Mouse (Mus musculus) gastrocnemius, postnatal 4 days (tissue): Measurements from ENCODE around the gene Tia1. TPM values are rescaled to one million over a fixed set of nuclear protein-coding genes. Genes with fewer than 3 reads are reported as not detected.
"Not testable (repeated sequence)": the region's sequence is repeated elsewhere in the genome, so short reads cannot be mapped to it uniquely, and the experiment has no call there.

Experiments
- DNase-seq, 2 experiments: peaks; one replicate each; pipeline ENCODE4 v3.0.0; 2021 to 2022; ENCODE audit warnings: low spot score in 2 of 2, mixed read lengths in 2 of 2
- long read RNA-seq, 2 experiments: library from polyadenylated mRNA; stranded (forward); transcript quantifications; one replicate each; pipeline ENCODE4 v2.0.0; 2021
- total RNA-seq, 2 experiments: library from RNA; stranded (reverse); gene quantifications; 2 replicates each; pipeline ENCODE4 v1.2.3; 2021

Gene Tia1
- 10 to 100 TPM; 61.3 to 77.4 TPM for total RNA-seq
- long read RNA-seq, experiment 1, full-length matches to known transcripts: 25 of 41 reads
- long read RNA-seq, experiment 1, partial matches to known transcripts: 2 of 41 reads
- long read RNA-seq, experiment 1, other reads (novel, unspliced or antisense): 14 of 41 reads
- long read RNA-seq, experiment 2, full-length matches to known transcripts: 23 of 52 reads
- long read RNA-seq, experiment 2, partial matches to known transcripts: 3 of 52 reads
- long read RNA-seq, experiment 2, other reads (novel, unspliced or antisense): 26 of 52 reads

DNA sequence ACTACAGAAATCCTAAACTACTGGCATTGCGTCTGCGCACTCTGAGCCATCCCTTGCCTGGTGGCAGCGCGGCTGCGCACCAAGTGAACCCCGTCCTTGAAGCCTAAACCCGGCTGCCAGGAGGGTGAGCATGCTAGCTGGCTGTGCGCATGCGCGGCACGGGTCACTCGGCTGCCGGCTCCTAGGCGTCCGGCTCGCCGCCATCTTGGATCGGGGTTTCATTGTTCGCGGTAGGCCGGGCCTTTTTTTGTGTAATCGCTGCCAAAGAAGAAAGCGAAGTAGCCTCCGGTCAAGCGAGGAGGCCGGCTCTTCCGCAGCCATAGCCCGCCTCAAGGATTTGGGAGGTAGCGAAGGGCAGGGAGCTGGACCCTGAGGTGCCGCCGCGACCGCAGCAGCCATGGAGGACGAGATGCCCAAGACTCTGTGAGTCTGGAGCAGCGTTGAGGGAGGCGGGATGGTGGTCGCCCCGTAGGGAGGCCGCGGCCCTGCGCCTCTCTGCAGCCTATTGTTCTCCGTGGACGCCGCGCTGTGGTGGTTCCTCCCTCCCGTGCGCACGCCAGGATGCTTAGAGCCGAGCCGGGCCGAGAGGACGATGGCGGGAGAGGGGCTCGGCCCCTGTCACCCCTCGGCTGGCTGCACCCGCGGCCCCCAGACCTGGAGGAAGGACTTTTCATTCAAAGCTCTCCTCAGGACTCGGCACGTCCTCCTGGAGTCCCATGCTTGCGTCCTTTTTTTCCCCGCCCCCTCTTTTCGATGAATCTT lies at the start of gene Tia1:
Tia1 (plus strand) TSS at position 120 of the 762 bp plus-strand sequence.
- peak; percentile 96 to 99 for DNase-seq

DNA sequence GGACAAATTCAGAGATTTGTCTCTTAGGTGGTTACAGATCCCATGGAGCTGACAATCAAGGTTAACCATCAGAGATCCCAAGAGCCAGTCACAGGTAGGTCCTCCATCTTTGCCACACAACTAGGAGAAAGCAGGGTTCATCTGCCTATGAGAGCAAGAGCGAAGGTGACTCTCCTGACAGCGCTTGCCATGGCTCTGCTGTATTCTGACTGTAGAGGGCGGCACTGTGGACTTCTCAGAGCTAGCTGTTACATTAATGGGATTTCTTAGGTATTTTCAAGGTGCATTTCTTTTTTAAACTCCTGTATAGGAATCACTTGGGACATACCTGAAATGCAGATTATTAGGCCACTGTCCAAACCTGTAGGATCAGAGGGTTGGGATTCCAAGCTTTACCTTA lies 49.1 kb upstream of the Tia1 start:
- no peak for DNase-seq

DNA sequence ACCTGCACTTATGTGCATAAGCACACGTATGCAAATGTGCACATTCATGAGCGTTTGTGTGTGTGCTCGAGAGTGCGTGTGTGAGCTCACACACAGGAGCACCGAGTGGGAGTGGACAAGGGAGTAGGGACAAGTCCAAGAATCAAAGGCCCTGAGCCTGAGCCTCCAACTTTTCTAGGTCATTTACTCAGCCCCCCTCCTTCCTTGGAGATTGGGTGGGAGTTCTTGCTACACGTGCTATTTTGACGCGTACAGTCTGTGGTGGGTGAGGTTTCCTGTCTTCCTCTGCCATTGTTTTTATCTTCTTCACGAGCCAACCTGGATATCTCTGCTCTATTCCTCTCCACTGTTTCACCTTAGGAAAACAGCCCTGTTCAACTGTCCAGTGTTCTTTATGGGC lies 47.1 kb upstream of the Tia1 start:
- no peak for DNase-seq

DNA sequence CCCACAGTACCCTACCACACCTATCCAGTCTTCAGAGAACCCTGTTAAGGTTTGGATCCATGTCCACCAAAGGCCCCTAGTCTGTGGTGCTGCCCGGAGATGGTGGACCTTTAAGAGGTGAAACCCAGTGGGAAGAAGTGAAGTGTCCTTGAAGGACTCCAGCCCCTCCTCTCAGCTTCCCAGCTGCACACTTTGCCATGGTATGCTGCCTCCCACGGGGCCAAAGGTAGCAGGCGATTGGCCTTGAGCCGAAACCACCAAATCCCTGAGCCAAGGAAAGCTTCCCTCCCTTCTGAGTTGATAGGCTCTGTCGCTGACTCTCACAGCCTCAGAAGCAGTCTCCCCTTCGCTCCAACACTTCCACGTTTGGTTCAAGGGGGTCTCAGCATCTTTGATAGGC lies 43.3 kb upstream of the Tia1 start:
- DNase-seq: no peak

DNA sequence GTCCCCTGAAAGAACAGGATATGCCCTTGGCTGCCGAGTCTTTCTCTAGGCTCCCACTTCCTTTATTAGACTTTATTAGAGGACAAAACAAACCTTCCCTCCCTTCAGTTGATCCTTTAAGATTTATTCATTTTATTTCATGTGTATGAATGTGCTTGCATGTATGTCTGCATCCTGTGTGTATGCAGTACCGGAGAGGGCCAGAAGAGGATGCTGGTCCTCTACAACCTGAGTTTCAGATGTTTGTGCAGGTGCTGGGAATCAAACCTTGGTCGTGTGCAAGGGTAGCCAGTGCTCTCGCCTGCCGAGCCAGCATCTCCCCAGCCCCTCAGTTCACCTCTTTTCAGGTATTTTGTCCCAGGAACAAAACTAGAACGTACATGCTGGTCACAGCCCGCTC lies 42.6 kb upstream of the Tia1 start:
- no peak for DNase-seq

DNA sequence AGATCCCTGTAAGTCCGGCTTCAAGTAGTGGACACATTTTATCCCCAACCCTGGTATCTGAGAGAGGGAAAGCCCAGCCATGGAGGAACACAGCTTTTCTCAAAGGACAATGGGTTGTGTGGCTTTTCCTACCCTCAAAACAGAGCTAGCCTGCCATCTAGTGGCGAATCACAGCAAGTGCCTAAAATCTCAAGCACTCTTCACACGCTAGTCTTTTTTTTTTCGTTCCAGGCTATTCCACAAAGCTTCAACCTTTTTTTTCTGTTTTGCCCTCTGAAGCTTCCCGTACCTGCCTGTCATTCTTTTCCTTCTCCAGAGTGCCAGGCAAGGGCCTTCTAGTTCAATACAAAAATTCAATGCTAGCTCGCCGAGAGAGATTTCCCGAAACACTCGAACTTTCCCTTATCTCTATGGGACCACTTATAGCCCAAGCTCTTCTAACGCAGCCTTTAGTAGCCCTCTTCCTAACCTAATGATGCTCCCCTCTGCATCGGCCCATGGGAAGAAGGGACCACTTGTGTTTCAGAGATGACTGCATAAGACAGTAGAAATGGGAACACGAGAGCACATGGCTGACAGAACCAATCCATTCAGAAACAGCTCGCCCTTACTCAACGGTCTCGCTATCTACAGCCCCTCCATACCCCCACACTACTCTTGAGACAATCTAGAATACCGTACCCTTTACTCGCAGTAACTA lies 39.4 kb upstream of the Tia1 start:
- DNase-seq: peak; percentile 41 to 79

DNA sequence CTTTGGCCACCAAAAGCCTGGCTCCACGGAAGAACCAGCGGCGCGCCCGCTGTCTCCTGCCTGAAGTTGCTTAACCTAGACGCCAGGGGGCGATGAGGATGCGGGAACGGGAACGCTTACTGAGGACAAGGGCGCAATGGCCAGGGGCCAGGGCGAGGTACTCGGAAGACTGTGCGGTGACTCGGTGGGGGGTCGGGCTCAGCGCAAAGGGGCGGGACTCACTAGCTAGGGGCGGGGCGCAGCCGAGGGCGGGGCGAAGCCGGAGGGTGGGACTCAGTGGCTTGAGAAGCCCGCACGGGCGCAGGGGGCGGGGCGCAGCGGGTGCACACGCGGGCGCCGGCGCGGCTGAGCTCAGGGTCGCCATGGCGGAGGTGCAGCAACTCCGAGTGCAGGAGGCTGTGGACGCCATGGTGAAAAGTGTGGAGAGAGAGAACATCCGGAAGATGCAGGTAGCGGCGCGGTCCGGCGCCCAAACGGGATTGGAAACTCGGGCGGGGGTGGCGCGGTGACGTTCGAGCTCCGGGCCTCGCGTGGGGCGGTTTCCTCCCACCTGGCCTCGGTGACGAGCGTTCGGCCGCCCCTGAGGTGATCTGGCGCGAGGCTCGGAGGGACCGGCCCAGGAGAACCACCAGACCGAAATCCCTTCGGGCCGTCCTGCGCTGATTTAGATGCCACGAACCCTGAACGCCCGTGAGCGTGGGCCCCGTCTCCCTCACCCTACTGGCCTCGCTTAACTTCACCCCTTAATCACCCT lies 38.5 kb upstream of the Tia1 start, which contains the start of gene Fam136a:
Fam136a (plus strand) TSS at position 276 of the 754 bp plus-strand sequence.
- peak; percentile 94 to 97 for DNase-seq

DNA sequence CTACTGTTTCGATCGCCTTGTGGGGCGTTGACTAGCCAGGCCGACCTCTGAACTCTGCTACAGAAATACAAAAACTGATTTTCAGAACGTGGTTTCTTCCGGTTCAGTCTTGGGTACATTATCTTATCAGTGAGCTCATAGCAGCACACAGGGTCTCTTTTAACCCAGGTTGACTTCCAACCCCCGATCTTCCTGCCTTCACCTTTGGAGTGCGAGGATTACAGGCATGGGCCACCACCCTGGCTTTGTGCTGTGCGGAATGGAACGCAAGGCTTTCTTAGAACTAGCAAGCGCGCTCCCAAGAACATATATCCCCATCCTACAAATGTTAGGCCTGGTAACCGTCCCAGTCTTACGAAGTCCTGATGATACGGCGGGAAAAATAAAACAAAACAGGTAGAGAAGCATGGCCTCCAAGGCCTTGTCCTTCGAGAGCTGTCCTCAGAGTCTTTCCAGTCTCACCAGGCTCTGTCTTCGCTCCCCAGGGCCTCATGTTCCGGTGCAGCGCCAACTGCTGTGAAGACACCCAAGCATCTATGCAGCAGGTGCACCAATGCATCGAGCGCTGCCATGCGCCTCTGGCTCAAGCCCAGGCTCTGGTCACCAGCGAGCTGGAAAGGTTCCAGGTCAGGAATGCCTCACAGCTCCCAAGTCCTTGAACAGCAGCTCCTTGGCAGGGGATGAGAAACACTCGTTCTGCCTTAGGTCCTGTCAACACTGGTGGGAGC lies 37.7 kb upstream of the Tia1 start:
- peak in 1 of 2 experiments; percentile 48 for DNase-seq

DNA sequence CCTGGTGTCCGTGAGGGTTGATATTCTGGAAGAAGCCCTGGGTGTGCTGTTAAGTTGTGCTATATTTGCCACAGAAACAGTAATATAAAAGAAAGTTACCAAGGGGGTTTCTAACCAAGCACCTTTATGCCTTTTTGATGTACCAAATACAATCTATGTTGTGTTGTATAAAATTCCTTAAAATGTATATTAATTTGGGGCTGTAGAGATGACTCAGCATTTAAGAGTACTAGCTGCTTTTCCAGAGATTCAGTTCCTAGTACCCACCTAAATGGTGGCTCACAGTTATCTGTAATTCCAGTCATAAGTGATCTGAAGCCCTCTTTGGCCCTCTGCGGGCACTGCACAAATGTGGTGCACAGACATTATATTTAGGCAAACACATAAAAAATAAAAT lies 37.2 kb upstream of the Tia1 start:
- DNase-seq: no peak

DNA sequence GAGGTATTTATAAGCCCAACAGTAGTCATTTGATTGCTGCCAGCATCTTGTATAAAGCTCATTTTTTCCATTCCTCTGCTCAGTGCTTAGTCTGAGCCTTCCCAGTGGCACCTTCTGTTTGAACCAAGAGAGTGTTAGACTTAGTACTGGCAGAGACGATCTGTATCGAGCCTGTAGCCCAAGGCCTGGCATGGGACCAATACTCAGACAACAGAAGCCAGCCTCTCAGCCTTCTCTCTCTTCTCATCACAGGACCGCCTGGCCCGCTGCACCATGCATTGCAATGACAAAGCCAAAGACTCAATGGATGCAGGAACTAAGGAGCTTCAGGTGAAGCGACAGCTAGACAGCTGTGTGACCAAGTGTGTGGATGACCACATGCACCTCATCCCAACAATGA lies 35.5 kb upstream of the Tia1 start:
- no peak for DNase-seq

DNA sequence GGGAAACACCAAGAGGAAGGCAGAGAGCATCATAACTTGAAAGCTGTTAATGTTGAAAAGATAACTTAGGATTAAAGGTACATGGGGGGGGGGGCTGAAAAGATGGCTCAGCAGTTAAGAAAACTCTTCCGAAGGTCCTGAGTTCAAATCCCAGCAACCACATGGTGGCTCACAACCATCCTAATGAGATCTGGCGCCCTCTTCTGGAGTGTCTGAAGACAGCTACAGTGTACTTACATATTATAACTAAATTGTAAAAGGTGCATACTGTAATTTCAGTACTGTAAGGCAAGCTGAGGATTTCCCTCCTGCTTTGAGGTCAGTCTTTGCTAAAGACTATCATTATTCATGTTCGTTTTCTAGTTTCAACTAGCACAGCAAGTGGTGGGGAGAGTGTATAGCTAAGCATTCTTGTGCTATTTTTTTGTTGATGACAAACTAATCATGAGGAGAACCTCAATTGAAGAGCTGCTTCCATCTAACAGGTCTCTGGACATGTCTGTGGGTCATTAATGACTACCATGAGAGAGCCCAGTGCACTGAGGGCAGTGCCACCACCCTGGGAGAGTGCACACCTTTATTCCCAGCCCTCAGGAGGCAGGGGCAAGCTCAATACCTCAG lies 33.8 kb upstream of the Tia1 start:
- no peak for DNase-seq

DNA sequence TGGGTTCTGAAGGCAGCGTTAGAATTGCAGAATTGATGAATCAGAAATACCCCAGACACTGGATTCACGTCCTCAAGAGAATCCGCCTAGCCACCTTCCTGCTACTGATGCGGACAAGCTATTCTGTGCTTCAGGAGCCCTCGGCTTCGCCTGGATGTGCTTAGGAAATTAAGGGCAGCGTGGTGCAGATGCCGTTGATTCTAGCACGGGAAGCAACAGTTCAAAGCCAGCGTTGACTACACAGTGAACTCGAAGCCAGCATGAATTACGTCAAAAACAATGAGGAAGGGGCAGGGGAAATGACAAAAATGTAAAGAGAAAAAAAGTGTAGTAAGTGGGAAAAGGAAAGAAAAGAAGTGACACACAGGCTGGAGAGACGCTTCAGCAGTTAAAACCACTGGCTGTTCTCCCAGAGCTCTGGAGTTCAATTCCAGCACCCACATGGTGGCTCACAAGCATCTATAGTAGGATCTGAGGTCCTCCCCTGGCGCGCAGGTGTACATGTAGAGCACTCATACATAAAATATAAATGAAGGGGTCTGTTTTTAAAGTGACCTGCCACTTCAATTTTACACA lies 33.2 kb upstream of the Tia1 start, which contains the start of gene Snrpg:
Snrpg (plus strand) TSS at position 541 of the 576 bp plus-strand sequence.
- DNase-seq: no peak

DNA sequence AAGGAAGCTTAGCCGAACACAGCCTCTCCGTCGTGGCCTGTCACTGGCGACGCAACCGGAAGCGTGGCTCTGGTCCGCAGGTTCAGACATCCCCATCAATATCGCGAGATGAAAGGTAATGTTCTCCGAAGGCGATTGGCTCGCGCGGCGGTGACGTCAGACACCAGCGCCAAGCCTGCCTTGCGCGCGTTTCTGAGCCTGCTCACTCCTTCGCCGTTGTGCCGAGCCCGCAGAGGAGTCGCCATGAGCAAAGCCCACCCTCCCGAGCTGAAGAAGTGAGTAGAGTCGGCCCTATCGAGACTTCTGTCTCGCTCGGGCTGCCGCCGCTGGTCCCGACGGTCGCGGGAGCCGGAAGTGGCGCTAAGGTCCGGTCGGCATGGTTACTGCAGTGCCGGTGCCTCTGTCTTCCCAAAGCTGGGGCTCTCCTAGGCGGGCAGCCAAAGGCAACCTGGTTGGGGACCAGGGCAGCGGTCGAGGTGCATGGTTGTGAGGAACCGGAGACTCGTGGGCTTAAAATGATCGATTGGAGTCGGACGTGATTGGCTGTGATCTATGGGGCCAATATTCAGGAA lies 32.6 kb upstream of the Tia1 start:
- DNase-seq: peak; percentile 88 to 95

DNA sequence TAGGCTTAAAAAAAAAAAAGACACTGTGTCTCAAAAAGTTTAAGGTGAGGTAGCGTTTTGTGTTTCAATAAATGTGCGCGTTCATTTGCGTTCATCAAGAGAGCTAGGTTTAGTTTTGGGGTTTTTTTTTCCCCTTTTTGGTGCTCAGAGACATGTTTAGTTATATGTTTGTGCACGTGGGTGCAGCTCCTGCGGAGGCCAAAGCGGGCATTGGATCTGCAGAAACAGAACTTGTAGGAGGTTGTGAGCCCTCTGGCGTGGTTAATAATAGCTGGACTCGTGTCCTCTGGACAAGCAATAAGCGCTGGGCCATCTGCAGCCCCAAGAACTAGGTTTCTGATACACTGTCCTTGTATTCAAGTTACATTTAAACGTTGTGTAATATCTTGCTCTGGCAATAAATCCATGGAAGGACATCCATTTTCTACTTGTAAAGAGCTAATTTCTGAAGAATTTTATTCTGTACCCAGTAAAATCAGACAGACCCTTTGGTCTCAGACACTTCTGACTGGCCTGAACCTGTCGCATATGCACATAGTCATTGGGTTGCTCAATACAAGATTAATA lies 32.0 kb upstream of the Tia1 start:
- DNase-seq: no peak

DNA sequence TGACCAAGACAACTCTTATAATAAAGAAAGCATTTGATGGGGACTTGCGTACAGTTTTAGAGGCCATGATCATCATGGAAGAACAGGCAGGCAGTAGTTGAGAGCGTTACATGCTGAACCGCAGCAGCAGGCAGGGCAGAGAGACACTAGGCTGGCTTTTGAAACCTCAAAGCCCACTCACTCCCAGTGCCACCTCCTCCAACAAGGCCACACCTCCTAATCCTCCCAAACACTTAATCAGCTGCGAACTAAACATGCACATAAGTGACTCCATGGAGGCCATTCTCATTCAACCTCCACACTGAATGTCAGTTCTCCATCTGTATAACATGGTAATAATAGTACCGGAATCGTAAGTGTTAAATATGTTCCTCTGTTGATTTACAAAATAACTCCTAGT lies 30.5 kb upstream of the Tia1 start:
- DNase-seq: no peak

DNA sequence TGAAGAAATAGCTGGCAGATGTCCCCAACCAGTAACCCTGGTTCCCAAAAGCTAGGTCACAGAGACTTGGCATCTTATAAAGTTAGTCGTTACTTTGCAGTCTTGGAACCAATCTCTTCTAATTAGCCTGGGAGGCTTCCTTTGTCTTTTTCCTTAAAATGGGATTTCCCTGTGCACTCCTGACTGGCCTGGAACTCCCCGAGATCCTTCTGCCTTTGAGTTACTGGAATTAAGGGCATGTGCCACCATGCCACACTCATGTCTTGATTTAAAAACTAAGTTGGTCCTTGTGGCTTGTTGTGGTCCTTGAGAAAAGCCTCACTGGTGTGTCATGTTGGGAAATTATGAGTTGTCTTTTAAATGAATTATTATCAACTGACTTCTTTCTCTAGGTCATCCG lies 25.7 kb upstream of the Tia1 start:
- no peak for DNase-seq

DNA sequence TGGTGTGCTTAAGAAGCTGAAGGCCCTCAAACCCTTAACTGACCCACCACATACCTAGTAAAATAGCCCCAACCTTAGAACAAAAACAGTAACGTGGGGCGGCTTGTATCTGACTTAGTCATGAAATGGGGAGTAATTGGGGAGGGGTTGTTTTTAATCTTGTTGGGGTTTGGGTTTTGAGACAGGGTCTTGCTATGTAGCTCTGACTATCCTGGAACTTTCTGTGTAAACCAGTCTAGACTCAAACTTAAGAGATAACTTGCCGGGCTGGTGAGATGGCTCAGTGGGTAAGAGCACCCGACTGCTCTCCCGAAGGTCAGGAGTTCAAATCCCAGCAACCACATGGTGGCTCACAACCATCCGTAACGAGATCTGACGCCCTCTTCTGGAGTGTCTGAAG lies 23.9 kb upstream of the Tia1 start:
- not testable (repeated sequence) for DNase-seq

DNA sequence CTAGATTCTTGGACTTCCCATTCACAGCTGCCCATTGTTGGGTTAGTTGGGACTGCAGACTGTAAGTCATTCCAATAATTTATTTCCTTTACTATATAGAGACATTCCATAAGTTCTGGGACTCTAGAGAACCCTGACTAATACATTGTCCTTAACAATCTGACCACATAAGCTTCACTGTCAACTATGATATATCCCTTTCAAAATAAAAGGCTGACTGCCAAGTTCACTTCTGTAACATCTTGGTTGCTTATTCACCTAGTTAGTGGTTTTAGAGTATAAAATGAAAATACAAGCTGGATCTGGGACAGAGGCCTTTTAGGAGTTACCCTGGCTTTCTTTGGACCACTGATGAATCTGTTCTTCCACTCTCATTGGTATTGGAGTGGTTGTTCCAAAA lies 21.5 kb upstream of the Tia1 start:
- no peak for DNase-seq

DNA sequence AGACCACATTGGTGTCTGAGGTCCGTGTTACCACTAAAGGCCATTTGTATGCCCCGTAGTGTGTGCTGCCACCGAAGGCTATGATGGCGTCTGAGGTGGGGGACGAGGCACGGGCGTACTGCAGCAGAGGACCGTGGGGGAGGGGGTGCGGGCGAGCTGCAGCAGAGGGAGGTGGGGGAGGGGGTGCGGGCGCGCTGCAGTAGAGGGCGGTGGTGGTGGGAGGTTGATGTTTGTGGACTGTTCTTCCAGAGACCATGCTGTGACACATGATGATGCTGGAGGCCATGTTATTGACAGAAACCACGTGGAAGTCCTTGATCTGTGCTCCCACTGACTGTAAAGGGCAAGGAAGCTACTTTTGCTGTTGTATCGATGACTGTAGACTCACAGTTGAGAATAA lies 20.6 kb upstream of the Tia1 start:
- no peak for DNase-seq
